Mouse (Mus musculus): ENCODE measurements at regions not wholly inside any gene's neighbourhood (a gene's known extent, or its start where the extent isn't known, plus 50 kb on each side); places are given as distances from the start of the nearest gene placed in this dataset.

- no peak for TF ChIP-seq ZC3H11A (IDR thresholded peaks at IDR 0.05; ENCODE audit: borderline replicate concordance, low read depth, low read length)
- TF ChIP-seq CHD2 (IDR thresholded peaks at IDR 0.05; ENCODE audit: low read depth, low read length): no peak
- no peak for TF ChIP-seq ZNF384 (IDR thresholded peaks at IDR 0.05; ENCODE audit: low read depth, low read length)
These were observed 530.6 kb upstream of the Nrp1 start for GRCm38 (mm10) chr8:127827826-127828225.

All from ES-E14 (cell line).